Mouse (Mus musculus): ENCODE data around the gene Stk19.

DNA sequence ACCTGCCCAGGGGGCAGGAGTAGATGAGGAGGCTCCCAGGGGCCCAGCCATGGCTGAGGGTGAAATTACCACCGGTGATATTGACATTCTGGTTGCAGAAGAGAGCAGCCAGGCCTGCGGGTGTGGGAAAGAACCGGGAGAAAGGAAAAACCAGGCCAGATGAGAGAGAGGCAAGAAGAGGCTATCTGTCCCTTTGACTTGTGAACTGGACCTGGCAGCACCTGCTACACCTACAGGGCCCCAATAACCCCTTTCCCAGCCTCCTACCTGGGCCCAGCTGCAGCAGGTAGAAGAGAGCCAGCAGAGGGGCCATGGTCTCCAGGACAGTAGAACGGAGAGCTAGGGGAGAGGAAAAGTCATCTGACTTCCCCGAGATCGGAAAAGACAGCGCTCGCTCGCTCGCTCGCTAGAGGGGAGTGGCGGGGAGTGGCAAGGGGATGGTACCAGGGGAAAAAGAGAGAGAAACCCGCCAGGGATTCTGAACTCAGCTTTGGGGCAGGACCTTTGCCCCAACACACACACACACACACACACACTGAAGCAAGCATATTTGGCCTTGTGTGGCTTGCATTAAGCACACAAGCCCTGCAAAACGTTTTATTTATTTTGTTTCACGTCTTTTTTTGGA is 45.1 kb upstream of the Stk19 start, which contains the start of gene Gm20547:
- TF ChIP-seq POLR2A (IDR thresholded peaks at IDR 0.05; ENCODE audit: control insufficient read depth, low read depth, low read length) (no peak), CTCF (IDR thresholded peaks at IDR 0.05; ENCODE audit: control insufficient read depth, insufficient read depth, insufficient replicate concordance, low read depth, low read length) (no peak)
